Mouse (Mus musculus) liver, embryonic 12.5 days (tissue): ENCODE measurements at regions not wholly inside any gene's neighbourhood (a gene's known extent, or its start where the extent isn't known, plus 50 kb on each side); places are given as distances from the start of the nearest gene placed in this dataset.

Experiments used
- ATAC-seq: fragments of 200-750 bp; cut with Nextera tagmentation; 2 replicates; pipeline ENCODE4 v1.8.0; 2017; ENCODE audit warnings: moderate number of reproducible peaks, mild to moderate bottlenecking, moderate library complexity
- H3K27ac ChIP-seq: fragments of 300-500 bp; sonication (generic); 2 replicates; pipeline ENCODE4 v1.5.1; 2016; ENCODE audit warnings: mild to moderate bottlenecking
- H3K27me3 ChIP-seq: fragments of 300-500 bp; sonication (generic); replicated peaks from 2 replicates; pipeline ENCODE4 v1.6.1; 2016; ENCODE audit warnings: mild to moderate bottlenecking, moderate library complexity
- H3K36me3 ChIP-seq: fragments of 300-500 bp; sonication (generic); 2 replicates; pipeline ENCODE4 v1.6.1; 2016; ENCODE audit warnings: mild to moderate bottlenecking, moderate library complexity
- H3K4me1 ChIP-seq: fragments of 300-500 bp; sonication (generic); 2 replicates; pipeline ENCODE4 v1.6.1; 2016
- H3K4me2 ChIP-seq: fragments of 300-500 bp; sonication (generic); 2 replicates; pipeline ENCODE4 v1.6.1; 2016; ENCODE audit warnings: mild to moderate bottlenecking, moderate library complexity
- H3K4me3 ChIP-seq: fragments of 300-500 bp; sonication (generic); 2 replicates; pipeline ENCODE4 v1.5.1; 2016; ENCODE audit warnings: mild to moderate bottlenecking, moderate library complexity
- H3K9ac ChIP-seq: fragments of 300-500 bp; sonication (generic); 2 replicates; pipeline ENCODE4 v1.6.1; 2016; ENCODE audit warnings: mild to moderate bottlenecking, moderate library complexity
- H3K9me3 ChIP-seq: fragments of 300-500 bp; sonication (generic); replicated peaks from 2 replicates; pipeline ENCODE4 v1.6.1; 2016; ENCODE audit warnings: mild to moderate bottlenecking, moderate library complexity
- WGBS: fragments of 180-500 bp; shearing (Covaris S2); methylation state at CpG from one replicate; pipeline ENCODE4 v1.1.7; 2016; ENCODE audit not compliant: insufficient replicate concordance; 5-methylcytosine and 5-hydroxymethylcytosine counted together

- no peak for ATAC-seq
- Histone ChIP-seq H3K4me3 (no peak overlapping the region), H3K36me3 (no peaks in the 10 kb centered on the region), H3K9me3 (0 out of 2 replicates have a peak, but pooled peaks cover 4% of the 10 kb centered on the region), H3K27ac (no peak overlapping the region), H3K9ac (no peak overlapping the region), H3K4me2 (no peak overlapping the region), H3K27me3 (no peaks in the 10 kb centered on the region), H3K4me1 (0 out of 2 replicates have a peak, but pooled peaks cover 8% of the 10 kb centered on the region)
- 74% methylated on average over 30 of the region's 30 CpGs for WGBS
These were observed 212.4 kb downstream of the Srbd1 start for GRCm38 (mm10) chr17:85932360-85933132.

- no peak for ATAC-seq
- no peak overlapping the region for H3K27ac ChIP-seq
- no peaks in the 10 kb centered on the region for H3K36me3 ChIP-seq
- H3K9ac ChIP-seq, result no peak overlapping the region
- H3K4me3 ChIP-seq, result no peak overlapping the region
- H3K9me3 ChIP-seq, result 0 out of 2 replicates have a peak, but pooled peaks cover 3% of the 10 kb centered on the region
- H3K4me1 ChIP-seq, result 0 out of 2 replicates have a peak, but pooled peaks cover 8% of the 10 kb centered on the region
- H3K4me2 ChIP-seq, result no peak overlapping the region
- H3K27me3 ChIP-seq, result no peaks in the 10 kb centered on the region
- 73% methylated on average over 10 of the region's 10 CpGs for WGBS
These were observed 213.0 kb downstream of the Srbd1 start for GRCm38 (mm10) chr17:85931955-85932354.

- ATAC-seq, result no peak
- no peak overlapping the region for H3K9ac ChIP-seq
- H3K4me1 ChIP-seq, result 0 out of 2 replicates have a peak, but pooled peaks cover 8% of the 10 kb centered on the region
- H3K27me3 ChIP-seq, result no peaks in the 10 kb centered on the region
- H3K4me3 ChIP-seq, result no peak overlapping the region
- no peak overlapping the region for H3K27ac ChIP-seq
- H3K36me3 ChIP-seq, result no peaks in the 10 kb centered on the region
- H3K9me3 ChIP-seq, result no peaks in the 10 kb centered on the region
- H3K4me2 ChIP-seq, result no peak overlapping the region
- WGBS, result 76% methylated on average over 5 of the region's 5 CpGs
These were observed 214.2 kb downstream of the Srbd1 start for GRCm38 (mm10) chr17:85930789-85931188.

- no peaks in the 10 kb centered on the region for H3K27me3 ChIP-seq
- no peak overlapping the region for H3K4me3 ChIP-seq
- 0 out of 2 replicates have a peak, but pooled peaks cover 8% of the 10 kb centered on the region for H3K4me1 ChIP-seq
- no peak overlapping the region for H3K9ac ChIP-seq
- no peak overlapping the region for H3K27ac ChIP-seq
- ATAC-seq, result no peak
- no peak overlapping the region for H3K4me2 ChIP-seq
- no peaks in the 10 kb centered on the region for H3K36me3 ChIP-seq
- no peaks in the 10 kb centered on the region for H3K9me3 ChIP-seq
- WGBS, result 68% methylated on average over 3 of the region's 3 CpGs
These were observed 214.6 kb downstream of the Srbd1 start for GRCm38 (mm10) chr17:85930331-85930730.

GRCm38 (mm10) chr17:85929699-85930286 lies 215.2 kb downstream of the Srbd1 start:
- no peak for ATAC-seq
- no peaks in the 10 kb centered on the region for H3K27me3 ChIP-seq
- H3K9ac ChIP-seq, result no peak overlapping the region
- no peaks in the 10 kb centered on the region for H3K9me3 ChIP-seq
- H3K36me3 ChIP-seq, result no peaks in the 10 kb centered on the region
- H3K4me2 ChIP-seq, result no peak overlapping the region
- H3K27ac ChIP-seq, result no peak overlapping the region
- WGBS, result 64% methylated on average over 12 of the region's 12 CpGs
- 0 out of 2 replicates have a peak, but pooled peaks cover 8% of the 10 kb centered on the region for H3K4me1 ChIP-seq
- H3K4me3 ChIP-seq, result no peak overlapping the region

- peaks cover under 1% of the 10 kb centered on the region; the same call in 1 of the 2 replicates for H3K27me3 ChIP-seq
- H3K27ac ChIP-seq, result peak overlapping the region; percentile 45; the same call in 1 of the 2 replicates
These were observed 216.4 kb downstream of the Srbd1 start for GRCm38 (mm10) chr17:85928543-85928942.

GRCm38 (mm10) chr17:85927261-85927660 lies 217.7 kb downstream of the Srbd1 start:
- peak overlapping the region; percentile 30; the same call in 1 of the 2 replicates for H3K4me3 ChIP-seq
- H3K4me1 ChIP-seq, result peaks cover 16% of the 10 kb centered on the region; the same call in 1 of the 2 replicates
- peaks cover 6% of the 10 kb centered on the region; the same call in 1 of the 2 replicates for H3K27me3 ChIP-seq
- no peaks in the 10 kb centered on the region for H3K36me3 ChIP-seq
- H3K27ac ChIP-seq, result no peak overlapping the region
- no peak overlapping the region for H3K9ac ChIP-seq
- H3K9me3 ChIP-seq, result no peaks in the 10 kb centered on the region
- WGBS, result 71% methylated on average over 9 of the region's 9 CpGs
- peak overlapping the region; percentile 42 for H3K4me2 ChIP-seq
- no peak for ATAC-seq

More at GRCm38 (mm10) chr17:85928543-85928942, 216.4 kb downstream of the Srbd1 start:
- Histone ChIP-seq H3K9me3 (no peaks in the 10 kb centered on the region), H3K36me3 (no peaks in the 10 kb centered on the region), H3K4me2 (no peak overlapping the region), H3K4me1 (peaks cover 11% of the 10 kb centered on the region; the same call in 1 of the 2 replicates), H3K4me3 (peak overlapping the region; percentile 30), H3K9ac (no peak overlapping the region)
- peak; percentile 84 for ATAC-seq
- WGBS, result 48% methylated on average over 2 of the region's 2 CpGs

GRCm38 (mm10) chr17:85926044-85926443 lies 218.9 kb downstream of the Srbd1 start:
- no peak overlapping the region for H3K9ac ChIP-seq
- H3K4me2 ChIP-seq, result no peak overlapping the region
- no peak overlapping the region for H3K27ac ChIP-seq
- H3K27me3 ChIP-seq, result peaks cover 15% of the 10 kb centered on the region; the same call in 1 of the 2 replicates
- no peaks in the 10 kb centered on the region for H3K36me3 ChIP-seq
- WGBS, result 77% methylated on average over 4 of the region's 4 CpGs
- H3K4me3 ChIP-seq, result no peak overlapping the region
- H3K4me1 ChIP-seq, result peaks cover 26% of the 10 kb centered on the region; the same call in 1 of the 2 replicates
- H3K9me3 ChIP-seq, result no peaks in the 10 kb centered on the region
- ATAC-seq, result no peak

GRCm38 (mm10) chr17:85921219-85921673 lies 223.7 kb downstream of the Srbd1 start:
- no peak for ATAC-seq
- Histone ChIP-seq H3K4me3 (no peak overlapping the region), H3K36me3 (no peaks in the 10 kb centered on the region), H3K27me3 (peaks cover 35% of the 10 kb centered on the region), H3K4me2 (no peak overlapping the region), H3K9me3 (no peaks in the 10 kb centered on the region), H3K4me1 (peaks cover 19% of the 10 kb centered on the region; the same call in 1 of the 2 replicates), H3K27ac (no peak overlapping the region), H3K9ac (no peak overlapping the region)
- WGBS, result 47% methylated on average over 8 of the region's 8 CpGs

GRCm38 (mm10) chr17:85919868-85920267 lies 225.1 kb downstream of the Srbd1 start:
- WGBS, result 73% methylated on average over 7 of the region's 7 CpGs

GRCm38 (mm10) chr17:85915870-85916269 lies 227.8 kb upstream of the Six2 start:
- no peak overlapping the region for H3K9ac ChIP-seq
- no peak for ATAC-seq
- no peak overlapping the region for H3K4me3 ChIP-seq
- H3K27me3 ChIP-seq, result peaks cover 23% of the 10 kb centered on the region
- H3K4me1 ChIP-seq, result no peaks in the 10 kb centered on the region
- no peaks in the 10 kb centered on the region for H3K36me3 ChIP-seq
- H3K27ac ChIP-seq, result no peak overlapping the region
- no peak overlapping the region for H3K4me2 ChIP-seq
- WGBS, result 50% methylated on average over 3 of the region's 3 CpGs
- no peaks in the 10 kb centered on the region for H3K9me3 ChIP-seq

More at GRCm38 (mm10) chr17:85919868-85920267, 225.1 kb downstream of the Srbd1 start:
- no peaks in the 10 kb centered on the region for H3K9me3 ChIP-seq
- no peak overlapping the region for H3K4me2 ChIP-seq
- no peaks in the 10 kb centered on the region for H3K36me3 ChIP-seq
- H3K4me3 ChIP-seq, result no peak overlapping the region
- H3K27ac ChIP-seq, result no peak overlapping the region
- no peak for ATAC-seq
- H3K27me3 ChIP-seq, result peaks cover 38% of the 10 kb centered on the region
- peaks cover 19% of the 10 kb centered on the region; the same call in 1 of the 2 replicates for H3K4me1 ChIP-seq
- H3K9ac ChIP-seq, result no peak overlapping the region

- no peaks in the 10 kb centered on the region for H3K9me3 ChIP-seq
- H3K4me2 ChIP-seq, result no peak overlapping the region
- WGBS, result 59% methylated on average over 6 of the region's 6 CpGs
- H3K27me3 ChIP-seq, result peaks cover 19% of the 10 kb centered on the region
- H3K36me3 ChIP-seq, result no peaks in the 10 kb centered on the region
- ATAC-seq, result no peak
- H3K27ac ChIP-seq, result no peak overlapping the region
- no peaks in the 10 kb centered on the region for H3K4me1 ChIP-seq
- no peak overlapping the region for H3K4me3 ChIP-seq
- no peak overlapping the region for H3K9ac ChIP-seq
These were observed 226.0 kb upstream of the Six2 start for GRCm38 (mm10) chr17:85914062-85914461.
